Mouse (Mus musculus): ENCODE measurements around the gene Agl.

DNA sequence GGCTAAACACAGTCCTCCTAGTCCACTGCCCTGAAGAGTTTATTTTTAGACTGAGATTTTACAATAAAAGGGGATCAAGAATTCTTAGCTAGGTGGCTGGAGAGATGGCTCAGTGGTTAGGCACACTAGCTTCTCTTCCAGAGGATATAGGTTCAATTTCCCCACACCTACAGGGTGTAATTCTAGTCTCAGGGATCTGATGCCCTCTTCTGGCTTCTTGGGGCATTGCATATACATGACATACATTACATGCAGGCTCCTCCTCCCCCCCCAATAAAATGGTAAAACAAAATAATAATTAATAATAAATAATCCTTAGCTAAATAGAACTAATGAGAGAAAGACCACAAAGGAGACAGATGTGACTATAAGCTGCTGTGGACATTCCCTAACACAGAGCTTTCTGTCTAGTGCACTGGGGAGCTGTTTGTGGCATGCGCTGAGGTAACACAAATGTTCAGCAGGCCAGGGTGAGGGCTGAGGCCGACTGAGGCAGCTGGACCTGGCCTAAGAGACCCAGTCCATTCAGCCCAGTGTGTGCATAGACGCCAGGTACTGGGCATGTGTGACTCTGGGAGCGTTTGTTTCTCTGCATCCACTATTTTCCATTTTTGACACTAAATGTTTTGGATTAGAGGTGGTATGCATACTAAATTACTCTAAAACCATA lies 56.6 kb downstream of the Agl start:
- TF ChIP-seq POLR2A (IDR thresholded peaks at IDR 0.05; ENCODE audit: low read depth, low read length) (no peak), CTCF (IDR thresholded peaks at IDR 0.05; ENCODE audit: borderline replicate concordance, insufficient read depth, low read length) (no peak)
